Mouse (Mus musculus): ENCODE measurements around the gene Ctbp2. TPM values are rescaled to one million over a fixed set of nuclear protein-coding genes. Genes with fewer than 3 reads are reported as not detected.

Ctbp2 gene
- polyA plus RNA-seq, 1 experiment from 2014 or later, result 133 TPM

DNA sequence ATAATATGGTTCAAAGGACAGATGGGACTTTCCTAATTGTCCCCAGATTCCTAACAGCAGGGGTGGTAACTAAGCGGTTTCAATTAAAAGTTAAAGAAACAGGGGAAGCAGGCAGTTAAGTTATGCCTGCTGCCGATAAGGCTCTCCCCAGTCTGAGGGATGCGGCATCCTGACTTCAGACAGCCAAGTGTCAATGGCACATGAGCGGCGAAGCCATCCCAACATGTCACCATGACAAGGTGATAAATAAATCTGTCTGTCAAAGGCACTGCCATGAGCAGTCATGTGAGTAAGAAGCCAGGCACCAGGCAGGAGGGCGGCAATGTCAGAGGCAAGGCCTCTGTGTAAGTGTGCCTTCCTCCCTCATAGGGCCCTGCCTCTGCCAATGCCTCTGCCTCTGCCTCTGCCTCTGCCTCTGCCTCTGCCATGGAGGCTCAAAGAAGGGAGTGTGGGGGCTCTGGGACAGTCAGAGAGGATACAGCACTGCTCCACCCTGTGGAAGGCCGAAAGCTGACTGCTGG is 56.8 kb downstream of the Ctbp2 start:
- Histone ChIP-seq H3K9me3 (no peaks in the 10 kb centered on the region), H3K4me1 (peaks cover 67% of the 10 kb centered on the region), H3K27me3 (ENCODE audit: poor library complexity, severe bottlenecking) (no peaks in the 10 kb centered on the region), H3K4me3 (no peak overlapping the region), H3K27ac (peak overlapping the region; percentile 51; the same call in 1 of the 2 replicates), H3K36me3 (replicated peaks) (peaks cover 69% of the 10 kb centered on the region)
- 51% methylated on average over 7 of the region's 7 CpGs for WGBS
- DNase-seq (ENCODE audit: extremely low spot score, low spot score), result no peak

DNA sequence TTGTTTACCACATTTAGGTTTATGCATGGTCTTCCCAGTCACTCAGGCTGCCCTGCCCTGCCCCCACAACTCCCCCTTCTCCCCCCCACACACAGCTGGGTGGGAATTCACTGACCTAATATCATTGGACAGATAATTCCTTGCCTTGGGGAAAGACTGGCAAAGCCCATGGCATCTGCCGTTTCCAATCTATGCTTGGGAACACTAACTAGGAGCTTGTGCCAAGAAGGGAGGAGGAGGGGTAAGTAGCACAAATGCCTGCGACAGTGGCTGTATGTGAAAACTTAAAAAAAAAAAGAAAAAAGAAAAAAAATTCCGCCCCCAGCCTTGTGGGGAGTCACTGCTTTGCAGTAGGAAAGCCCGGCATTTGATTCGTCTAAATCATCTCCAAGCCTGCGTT is 57.4 kb downstream of the Ctbp2 start:
- no peak overlapping the region for H3K4me3 ChIP-seq
- H3K9me3 ChIP-seq, result no peaks in the 10 kb centered on the region
- H3K27me3 ChIP-seq (ENCODE audit: poor library complexity, severe bottlenecking), result no peaks in the 10 kb centered on the region
- peaks cover 61% of the 10 kb centered on the region for H3K4me1 ChIP-seq
- H3K27ac ChIP-seq, result peak overlapping the region; percentile 51; the same call in 1 of the 2 replicates
- WGBS, result 60% methylated on average over 6 of the region's 6 CpGs
- no peak for DNase-seq (ENCODE audit: extremely low spot score, low spot score)
- H3K36me3 ChIP-seq (replicated peaks), result peaks cover 73% of the 10 kb centered on the region

DNA sequence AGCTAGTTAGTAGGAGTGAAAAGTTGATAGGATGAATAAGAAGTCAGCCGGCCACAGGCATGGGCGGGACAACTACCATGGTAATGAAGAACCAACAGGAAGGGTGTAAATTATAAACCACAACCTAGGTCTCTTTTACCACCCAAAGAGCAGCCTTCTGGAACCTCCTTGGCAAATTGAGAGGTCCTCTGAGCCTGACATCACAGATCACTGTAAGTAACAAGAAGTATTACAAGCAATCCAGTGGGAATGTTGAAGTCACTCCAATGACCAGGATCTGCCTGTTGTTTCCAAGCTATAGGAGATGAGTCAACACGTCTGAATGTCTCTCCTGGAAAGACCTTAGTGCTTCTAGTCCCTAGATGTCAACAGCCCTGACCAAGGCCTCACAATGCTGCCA is 62.1 kb downstream of the Ctbp2 start:
- no peak for DNase-seq (ENCODE audit: extremely low spot score, low spot score)
- no peaks in the 10 kb centered on the region for H3K27me3 ChIP-seq (ENCODE audit: poor library complexity, severe bottlenecking)
- H3K27ac ChIP-seq, result no peak overlapping the region
- WGBS, result 92% methylated on average over 3 of the region's 3 CpGs
- peaks cover 76% of the 10 kb centered on the region for H3K36me3 ChIP-seq (replicated peaks)
- H3K4me3 ChIP-seq, result no peak overlapping the region
- H3K9me3 ChIP-seq, result no peaks in the 10 kb centered on the region
- H3K4me1 ChIP-seq, result peaks cover 37% of the 10 kb centered on the region

DNA sequence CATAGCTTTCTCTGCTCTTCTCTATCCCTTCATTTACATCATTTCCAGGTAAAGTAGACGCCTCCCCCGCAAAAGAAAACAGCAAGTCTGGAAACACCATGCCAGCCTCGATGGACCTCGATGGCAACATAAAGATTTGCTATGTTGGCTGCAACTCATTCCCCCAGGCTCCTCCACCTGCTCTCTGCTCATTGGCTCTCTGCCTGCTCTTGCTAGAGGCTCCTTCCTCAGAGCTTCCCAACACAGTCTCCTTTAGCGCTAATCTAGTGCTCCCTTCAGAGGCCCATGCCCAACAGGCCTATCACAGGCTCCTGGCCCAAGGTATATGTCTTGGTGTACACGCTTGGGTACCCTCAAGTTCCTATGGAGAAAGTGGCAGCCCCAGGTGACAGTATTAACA is 64.0 kb downstream of the Ctbp2 start:
- Histone ChIP-seq H3K4me3 (no peak overlapping the region), H3K36me3 (replicated peaks) (peaks cover 83% of the 10 kb centered on the region), H3K4me1 (peaks cover 23% of the 10 kb centered on the region), H3K9me3 (no peaks in the 10 kb centered on the region), H3K27me3 (ENCODE audit: poor library complexity, severe bottlenecking) (no peaks in the 10 kb centered on the region), H3K27ac (no peak overlapping the region)
- 93% methylated on average over 6 of the region's 6 CpGs for WGBS
- DNase-seq (ENCODE audit: extremely low spot score, low spot score), result no peak

DNA sequence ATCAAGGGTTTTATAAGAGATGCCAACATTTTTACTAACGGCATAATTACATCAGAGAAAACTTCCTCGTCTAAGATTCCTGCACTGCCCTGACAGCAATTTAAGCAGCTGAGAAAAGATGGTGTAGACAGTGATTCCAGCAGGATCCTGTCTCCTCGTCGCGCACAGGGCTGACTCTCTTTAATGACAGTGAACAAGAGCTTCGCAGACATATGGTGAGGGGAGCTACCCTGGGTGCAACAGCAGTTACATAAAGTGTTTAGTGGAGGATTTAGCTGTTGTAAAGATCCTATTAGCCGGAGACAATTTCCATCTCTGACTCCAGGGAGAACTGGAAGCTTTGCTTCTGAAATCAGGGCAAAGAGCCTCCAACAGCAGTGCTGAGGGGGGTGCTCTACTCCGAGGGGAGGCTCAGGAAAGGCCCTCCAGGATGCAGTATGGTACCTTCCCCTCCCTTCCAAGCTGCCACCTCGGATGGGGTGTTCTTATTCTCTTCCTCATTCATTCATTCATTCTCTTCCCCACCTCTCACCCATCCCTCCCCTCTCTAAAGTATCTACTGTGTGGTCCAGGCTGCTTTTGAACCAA is 64.5 kb downstream of the Ctbp2 start:
- H3K4me1 ChIP-seq, result peaks cover 23% of the 10 kb centered on the region
- H3K27me3 ChIP-seq (ENCODE audit: poor library complexity, severe bottlenecking), result no peaks in the 10 kb centered on the region
- no peaks in the 10 kb centered on the region for H3K9me3 ChIP-seq
- 83% methylated on average over 9 of the region's 9 CpGs for WGBS
- no peak for DNase-seq (ENCODE audit: extremely low spot score, low spot score)
- H3K27ac ChIP-seq, result no peak overlapping the region
- H3K36me3 ChIP-seq (replicated peaks), result peaks cover 83% of the 10 kb centered on the region
- H3K4me3 ChIP-seq, result no peak overlapping the region

DNA sequence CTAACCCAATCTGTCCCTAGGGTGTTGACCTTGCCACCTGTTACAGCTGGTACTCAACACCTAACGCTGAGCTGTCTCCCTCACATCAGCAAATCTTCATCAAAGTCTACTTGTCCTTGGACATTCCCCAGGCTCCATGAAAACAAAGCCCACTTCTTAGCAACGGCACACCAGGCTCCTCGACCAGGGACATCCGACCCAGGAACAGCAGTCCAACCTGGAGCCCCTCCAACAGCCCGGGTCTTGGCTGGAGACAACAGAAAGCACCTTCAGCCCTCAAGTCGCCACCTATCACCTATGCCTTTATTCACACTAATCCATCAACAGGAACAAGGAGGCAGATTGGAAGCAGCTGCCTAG is 65.0 kb downstream of the Ctbp2 start:
- no peak for DNase-seq (ENCODE audit: extremely low spot score, low spot score)
- no peaks in the 10 kb centered on the region for H3K27me3 ChIP-seq (ENCODE audit: poor library complexity, severe bottlenecking)
- H3K36me3 ChIP-seq (replicated peaks), result peaks cover 83% of the 10 kb centered on the region
- H3K9me3 ChIP-seq, result no peaks in the 10 kb centered on the region
- WGBS, result 93% methylated on average over 6 of the region's 6 CpGs
- H3K27ac ChIP-seq, result no peak overlapping the region
- H3K4me3 ChIP-seq, result no peak overlapping the region
- peaks cover 27% of the 10 kb centered on the region for H3K4me1 ChIP-seq

DNA sequence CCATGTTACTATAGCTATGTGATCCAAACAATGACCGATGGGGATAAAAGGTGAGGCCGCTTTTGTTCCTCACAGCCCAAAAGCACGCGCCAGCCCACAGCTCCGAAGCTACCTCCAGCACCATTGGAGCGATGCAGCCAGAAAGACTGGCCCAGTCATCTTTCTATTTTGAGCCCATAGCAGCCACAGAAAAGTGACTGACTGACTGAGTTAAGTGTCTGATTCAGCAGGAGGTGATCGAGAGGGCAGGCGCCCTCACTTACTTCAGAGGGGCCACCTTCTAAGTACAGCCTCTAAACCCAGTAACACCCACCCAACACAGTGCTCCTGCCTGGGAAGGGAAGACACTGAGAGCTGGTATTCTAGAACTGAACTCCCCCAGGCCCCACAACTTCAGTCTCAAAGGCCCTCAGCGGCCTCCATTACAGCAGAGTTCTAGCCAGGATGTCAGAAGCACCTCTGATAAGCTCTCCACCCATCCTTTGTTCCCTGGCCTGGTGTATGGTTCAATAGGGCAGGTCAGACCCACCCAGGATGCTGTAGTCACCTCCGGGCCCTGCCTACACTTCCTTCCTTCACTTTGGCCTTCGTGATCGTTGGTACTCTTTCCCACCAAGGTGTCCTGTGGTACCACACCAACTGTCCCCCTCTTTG is 65.5 kb downstream of the Ctbp2 start:
- 95% methylated on average over 12 of the region's 12 CpGs for WGBS
- Histone ChIP-seq H3K9me3 (no peaks in the 10 kb centered on the region), H3K4me3 (no peak overlapping the region), H3K36me3 (replicated peaks) (peaks cover 83% of the 10 kb centered on the region), H3K27me3 (ENCODE audit: poor library complexity, severe bottlenecking) (no peaks in the 10 kb centered on the region), H3K4me1 (peaks cover 32% of the 10 kb centered on the region), H3K27ac (no peak overlapping the region)
- DNase-seq (ENCODE audit: extremely low spot score, low spot score), result no peak

DNA sequence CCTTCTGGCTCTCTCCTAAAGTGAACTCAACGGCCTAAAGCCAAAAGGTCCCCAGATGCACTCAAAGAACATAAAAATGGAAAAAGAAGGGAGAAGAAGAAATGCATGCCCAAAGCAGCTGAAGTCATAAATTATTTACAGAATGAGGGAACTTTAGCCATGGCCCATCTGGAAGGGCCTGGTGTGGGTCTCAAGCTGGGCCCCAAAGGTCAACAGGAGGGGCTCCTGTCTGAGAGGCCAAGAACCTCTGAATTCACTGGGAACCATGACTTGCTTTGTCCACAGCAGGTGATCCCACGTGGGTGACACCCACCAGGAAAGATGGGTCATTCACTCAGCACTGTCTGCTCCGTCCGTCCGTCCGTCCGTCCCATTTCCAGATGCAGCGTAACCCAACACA is 67.2 kb downstream of the Ctbp2 start:
- no peaks in the 10 kb centered on the region for H3K9me3 ChIP-seq
- H3K4me1 ChIP-seq, result peaks cover 37% of the 10 kb centered on the region
- H3K27me3 ChIP-seq (ENCODE audit: poor library complexity, severe bottlenecking), result no peaks in the 10 kb centered on the region
- H3K27ac ChIP-seq, result no peak overlapping the region
- peaks cover 86% of the 10 kb centered on the region for H3K36me3 ChIP-seq (replicated peaks)
- 94% methylated on average over 8 of the region's 8 CpGs for WGBS
- no peak overlapping the region for H3K4me3 ChIP-seq
- DNase-seq (ENCODE audit: extremely low spot score, low spot score), result no peak

DNA sequence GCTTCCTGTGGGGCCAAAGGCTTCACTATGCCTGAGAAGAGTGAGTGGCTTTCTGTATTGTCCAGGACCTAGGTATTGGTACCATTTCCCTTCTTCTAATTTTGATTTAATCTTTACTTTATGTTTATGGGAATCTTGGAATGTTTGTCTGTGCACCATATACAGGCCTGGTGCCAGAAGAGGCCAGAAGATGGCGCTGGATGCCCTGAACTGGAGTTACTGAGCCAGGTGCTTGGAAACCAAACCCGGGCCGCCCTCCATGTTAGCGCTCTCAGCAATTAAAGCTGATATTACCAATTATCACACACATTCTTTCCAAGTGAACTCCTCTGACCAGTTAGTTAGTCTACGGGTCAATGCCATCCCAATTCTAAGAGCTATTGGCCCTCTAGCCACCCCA is 69.7 kb downstream of the Ctbp2 start:
- peaks cover 27% of the 10 kb centered on the region for H3K4me1 ChIP-seq
- no peaks in the 10 kb centered on the region for H3K27me3 ChIP-seq (ENCODE audit: poor library complexity, severe bottlenecking)
- 89% methylated on average over 5 of the region's 5 CpGs for WGBS
- no peak overlapping the region for H3K27ac ChIP-seq
- no peaks in the 10 kb centered on the region for H3K9me3 ChIP-seq
- peaks cover 88% of the 10 kb centered on the region for H3K36me3 ChIP-seq (replicated peaks)
- H3K4me3 ChIP-seq, result no peak overlapping the region
- DNase-seq (ENCODE audit: extremely low spot score, low spot score), result no peak

DNA sequence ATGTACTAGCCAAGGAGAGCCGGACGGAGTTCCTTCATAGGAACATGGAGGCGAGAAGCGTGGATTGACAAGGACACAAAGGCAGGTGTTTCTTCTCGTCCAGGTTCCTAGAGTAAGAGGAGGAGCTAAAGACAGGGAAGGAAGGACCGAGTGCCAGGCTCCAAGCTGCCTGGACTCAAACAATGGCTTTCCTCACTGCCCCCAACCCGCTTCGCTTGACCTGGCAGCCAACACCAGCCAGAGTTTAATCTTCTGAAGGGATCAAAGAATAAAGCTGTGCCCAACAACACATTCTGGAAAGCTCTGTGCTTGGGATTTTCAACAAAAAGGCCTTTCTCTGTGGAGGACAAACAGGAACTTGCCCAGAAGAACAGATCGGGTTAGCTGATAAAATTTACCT is 70.4 kb downstream of the Ctbp2 start:
- Histone ChIP-seq H3K27ac (0 out of 2 replicates have a peak overlapping the region, but pooled peaks have one; percentile 11), H3K4me1 (peaks cover 24% of the 10 kb centered on the region), H3K27me3 (ENCODE audit: poor library complexity, severe bottlenecking) (no peaks in the 10 kb centered on the region), H3K4me3 (no peak overlapping the region), H3K36me3 (replicated peaks) (peaks cover 88% of the 10 kb centered on the region), H3K9me3 (no peaks in the 10 kb centered on the region)
- no peak for DNase-seq (ENCODE audit: extremely low spot score, low spot score)
- WGBS, result 72% methylated on average over 9 of the region's 9 CpGs

DNA sequence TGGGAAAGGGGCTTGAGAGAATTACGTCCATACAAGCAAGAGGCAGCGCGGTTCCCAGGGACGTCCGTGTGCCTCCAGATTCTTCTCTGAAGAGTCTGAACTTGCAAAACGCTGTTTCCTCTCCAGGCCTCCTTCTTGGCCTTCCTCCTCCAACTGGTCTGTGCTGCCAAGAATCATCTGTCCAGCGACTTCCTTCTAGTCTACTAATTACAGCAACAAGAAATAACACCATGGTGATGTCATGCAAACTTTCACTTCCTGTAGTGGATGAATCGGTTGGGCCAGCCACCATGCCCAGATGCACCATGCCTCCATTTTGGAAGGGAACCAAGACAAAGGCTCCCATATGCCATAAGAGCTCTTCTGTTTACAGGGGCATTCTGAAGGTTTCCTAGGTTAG is 71.3 kb downstream of the Ctbp2 start:
- Histone ChIP-seq H3K27ac (no peak overlapping the region), H3K27me3 (ENCODE audit: poor library complexity, severe bottlenecking) (no peaks in the 10 kb centered on the region), H3K9me3 (no peaks in the 10 kb centered on the region), H3K36me3 (replicated peaks) (peaks cover 80% of the 10 kb centered on the region), H3K4me3 (no peak overlapping the region), H3K4me1 (peaks cover 26% of the 10 kb centered on the region)
- WGBS, result 89% methylated on average over 8 of the region's 8 CpGs
- DNase-seq (ENCODE audit: extremely low spot score, low spot score), result no peak

DNA sequence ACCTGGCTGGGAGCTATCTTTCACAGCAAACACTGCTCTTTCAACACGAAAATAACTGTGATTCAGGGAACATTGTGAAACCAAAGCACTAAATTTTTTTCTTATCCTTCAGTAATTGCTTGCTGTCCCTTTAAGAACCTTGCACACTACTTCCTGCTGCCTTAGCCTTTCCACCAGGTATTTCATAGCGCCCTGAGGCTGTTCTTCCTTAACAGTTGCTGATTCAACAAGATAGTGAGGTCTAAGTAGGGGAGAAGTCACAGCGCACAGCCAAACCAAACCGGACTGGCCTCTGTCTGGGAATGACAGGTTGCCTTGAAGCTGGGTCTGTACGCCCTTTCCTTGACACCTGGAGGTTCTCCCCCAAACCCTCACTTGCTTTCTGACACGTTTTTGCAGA is 73.5 kb downstream of the Ctbp2 start:
- Histone ChIP-seq H3K27ac (no peak overlapping the region), H3K9me3 (no peaks in the 10 kb centered on the region), H3K4me3 (no peak overlapping the region), H3K27me3 (ENCODE audit: poor library complexity, severe bottlenecking) (no peaks in the 10 kb centered on the region), H3K4me1 (peaks cover 26% of the 10 kb centered on the region), H3K36me3 (replicated peaks) (peaks cover 78% of the 10 kb centered on the region)
- no peak for DNase-seq (ENCODE audit: extremely low spot score, low spot score)
- 88% methylated on average over 6 of the region's 6 CpGs for WGBS

DNA sequence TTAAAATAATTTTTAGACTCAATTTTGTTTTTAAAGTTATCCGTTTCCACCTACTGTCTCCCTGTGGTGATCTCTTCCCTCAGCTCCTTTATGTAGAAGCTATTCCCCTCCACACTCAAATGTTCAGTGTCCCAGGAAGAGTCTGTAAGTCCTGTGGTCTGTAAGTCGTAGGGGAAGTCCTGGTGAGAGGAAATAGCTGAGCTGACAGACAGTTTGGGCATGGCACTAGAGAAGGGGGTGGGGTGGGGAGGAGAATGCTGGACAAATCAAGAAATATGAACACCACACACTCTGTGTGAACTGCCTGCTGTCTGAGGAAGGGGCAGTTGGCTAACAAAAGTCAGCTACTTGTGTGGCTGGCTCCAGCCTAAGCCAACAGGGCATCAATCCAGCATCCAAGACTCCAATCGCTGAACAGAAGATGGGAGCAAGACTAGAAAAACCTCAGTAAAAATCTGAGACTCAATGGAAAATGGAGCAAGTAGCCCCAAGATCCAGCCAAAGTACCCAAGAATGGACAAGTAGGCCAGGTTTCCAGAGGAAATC is 76.0 kb downstream of the Ctbp2 start:
- H3K27me3 ChIP-seq (ENCODE audit: poor library complexity, severe bottlenecking), result no peaks in the 10 kb centered on the region
- H3K4me3 ChIP-seq, result no peak overlapping the region
- peaks cover 20% of the 10 kb centered on the region for H3K4me1 ChIP-seq
- DNase-seq (ENCODE audit: extremely low spot score, low spot score), result no peak
- WGBS, result 78% methylated on average over 3 of the region's 3 CpGs
- no peak overlapping the region for H3K27ac ChIP-seq
- H3K36me3 ChIP-seq (replicated peaks), result peaks cover 72% of the 10 kb centered on the region
- H3K9me3 ChIP-seq, result no peaks in the 10 kb centered on the region

All from forebrain, embryonic 10.5 days (tissue).